Mouse (Mus musculus): ENCODE data around the gene Nufip1.

GRCm38 (mm10) chr14:76152162-76153002, 41.7 kb downstream of the Nufip1 start:
- TF ChIP-seq CTCF (conservative IDR thresholded peaks at IDR 0.05; ENCODE audit: low read length) (no peak), POU5F1 (IDR thresholded peaks at IDR 0.05; ENCODE audit: borderline replicate concordance, low read length) (no peak), NANOG (IDR thresholded peaks at IDR 0.05; ENCODE audit: borderline replicate concordance, low read length) (no peak)

Data from E14TG2a.4 (cell line).